Mouse (Mus musculus) midbrain, postnatal 0 days (tissue): ENCODE measurements around the gene Amhr2. TPM values are rescaled to one million over a fixed set of nuclear protein-coding genes. Genes with fewer than 3 reads are reported as not detected.

Experiments used
- ATAC-seq: fragments of 200-750 bp; cut with Nextera tagmentation; 2 replicates; pipeline ENCODE4 v1.8.0; 2017; ENCODE audit warnings: moderate number of reproducible peaks, mild to moderate bottlenecking, moderate TSS enrichment, moderate library complexity; ENCODE audit not compliant: low FRiP score
- DNase-seq: peaks from one replicate; pipeline ENCODE4 v3.0.0-alpha.2; 2015; ENCODE audit warnings: low spot score
- H3K27ac ChIP-seq: fragments of 300-500 bp; sonication (generic); 2 replicates; pipeline ENCODE4 v1.5.1; 2014; ENCODE audit warnings: low read depth, mild to moderate bottlenecking, low read length, mixed read lengths
- H3K27me3 ChIP-seq: fragments of 300-500 bp; sonication (generic); 2 replicates; pipeline ENCODE4 v1.6.1; 2014; ENCODE audit warnings: low read length, control low read depth, mixed read lengths; ENCODE audit not compliant: insufficient read depth
- H3K36me3 ChIP-seq: fragments of 300-500 bp; sonication (generic); 2 replicates; pipeline ENCODE4 v1.6.1; 2014; ENCODE audit warnings: low read length, control low read depth, mixed read lengths; ENCODE audit not compliant: insufficient read depth
- H3K4me1 ChIP-seq: fragments of 300-500 bp; sonication (generic); 2 replicates; pipeline ENCODE4 v1.6.1; 2014; ENCODE audit warnings: mild to moderate bottlenecking, control low read depth, antibody characterized with exemption, low read length, mixed read lengths; ENCODE audit not compliant: insufficient read depth
- H3K4me2 ChIP-seq: fragments of 300-500 bp; sonication (generic); 2 replicates; pipeline ENCODE4 v1.6.1; 2014; ENCODE audit warnings: low read depth, mild to moderate bottlenecking, low read length, mixed read lengths; ENCODE audit not compliant: poor library complexity, severe bottlenecking
- H3K4me3 ChIP-seq: fragments of 300-500 bp; sonication (generic); 2 replicates; pipeline ENCODE4 v1.5.1; 2014; ENCODE audit warnings: low read depth, mild to moderate bottlenecking, low read length, moderate library complexity
- H3K9ac ChIP-seq: fragments of 300-500 bp; sonication (generic); replicated peaks from 2 replicates; pipeline ENCODE4 v1.6.1; 2014; ENCODE audit warnings: mild to moderate bottlenecking, low read length, moderate library complexity, mixed read lengths; ENCODE audit not compliant: poor library complexity, severe bottlenecking
- H3K9me3 ChIP-seq: fragments of 300-500 bp; sonication (generic); 2 replicates; pipeline ENCODE4 v1.6.1; 2016; ENCODE audit warnings: low read length, control low read depth
- CTCF ChIP-seq: IDR thresholded peaks from 2 replicates; pipeline ENCODE4 v1.5.1; 2016; ENCODE audit warnings: antibody characterized with exemption, mild to moderate bottlenecking
- WGBS: fragments of 180-500 bp; shearing (Covaris S2); extraction: QIAGEN DNeasy Blood & Tissue Kit; methylation state at CpG from one replicate; pipeline ENCODE4 v1.1.7; 2014; 5-methylcytosine and 5-hydroxymethylcytosine counted together
- polyA plus RNA-seq: library from polyadenylated mRNA; unstranded; fragments of >200 nt; fragmentation: Nextera tagmentation; extraction: Ambion mirVana; gene quantifications from 2 replicates; pipeline ENCODE4 v1.2.1, GENCODE M21; 2015
- total RNA-seq: library from RNA; depleted of rRNA; stranded (reverse); fragments of >200 nt; gene quantifications from 2 replicates; pipeline ENCODE4 v1.2.3, GENCODE M21; 2014; rRNA removed

Amhr2 gene
- total and polyA plus RNA-seq, 2 experiments from 2014 or later: 0.38 to 0.60 TPM

DNA sequence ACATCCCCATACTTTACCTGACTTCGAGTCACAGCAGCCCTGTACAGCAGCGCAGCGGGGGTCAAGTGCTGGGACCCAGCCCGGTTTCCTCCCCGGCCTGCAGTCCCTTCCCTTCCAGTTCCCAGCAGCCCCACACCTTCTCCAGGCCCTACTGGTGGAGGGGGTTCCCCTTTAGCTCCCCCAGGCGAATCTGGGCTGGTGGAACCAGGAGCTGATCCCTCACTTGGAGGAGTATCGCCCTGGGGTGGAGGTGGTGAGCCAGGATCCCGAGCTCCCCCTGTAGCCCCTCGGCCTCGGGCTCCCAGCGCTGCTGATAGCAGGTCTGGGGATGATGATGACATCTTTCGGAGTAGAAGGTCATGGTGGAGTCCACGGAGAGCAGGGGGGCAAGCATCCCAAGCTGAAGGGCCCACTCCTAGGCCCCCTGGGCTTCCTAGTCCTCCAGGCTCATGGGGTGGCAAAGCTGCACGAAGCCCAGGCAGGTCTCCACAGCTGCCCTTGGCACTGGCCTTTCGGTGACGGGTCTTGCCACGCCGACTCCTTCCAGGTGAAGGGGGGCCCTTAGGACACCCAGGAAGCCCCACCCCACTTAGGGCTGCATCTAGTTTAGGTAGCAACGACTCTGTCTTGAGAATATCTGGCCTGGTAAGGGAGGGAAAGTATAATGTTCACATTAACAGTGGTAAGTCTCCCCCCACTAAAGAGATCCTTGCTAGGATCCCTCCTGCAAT lies 56.1 kb downstream of the Amhr2 start:
- Histone ChIP-seq H3K27ac (no peak overlapping the region), H3K9ac (no peak overlapping the region), H3K4me2 (no peak overlapping the region), H3K4me3 (no peak overlapping the region), H3K27me3 (no peaks in the 10 kb centered on the region), H3K4me1 (no peaks in the 10 kb centered on the region), H3K36me3 (peaks cover 65% of the 10 kb centered on the region), H3K9me3 (no peaks in the 10 kb centered on the region)
- 84% methylated on average over 19 of the region's 19 CpGs for WGBS
- ATAC-seq (peak; percentile 8; the same call in 1 of the 2 replicates), DNase-seq (no peak)
- no peak for TF ChIP-seq CTCF

GRCm38 (mm10) chr15:102502254-102502840 lies 57.2 kb downstream of the Amhr2 start:
- 69% methylated on average over 9 of the region's 9 CpGs for whole genome bisulfite sequencing
- no peak for ATAC-seq
- DNase-seq: no peak

GRCm38 (mm10) chr15:102503447-102503846 lies 58.3 kb downstream of the Amhr2 start, which contains the start of gene Gm10337:
Gene Gm10337 (plus strand): TSS chr15:102503722.
- no peak for DNase-seq
- WGBS: 100% methylated on average over 1 of the region's 1 CpGs

More at GRCm38 (mm10) chr15:102502254-102502840, 57.2 kb downstream of the Amhr2 start:
- no peak overlapping the region for H3K27ac ChIP-seq
- H3K27me3 ChIP-seq: no peaks in the 10 kb centered on the region
- no peaks in the 10 kb centered on the region for H3K9me3 ChIP-seq
- no peak overlapping the region for H3K4me2 ChIP-seq
- H3K4me3 ChIP-seq: no peak overlapping the region
- no peaks in the 10 kb centered on the region for H3K4me1 ChIP-seq
- H3K9ac ChIP-seq: no peak overlapping the region
- H3K36me3 ChIP-seq: peaks cover 65% of the 10 kb centered on the region
- TF ChIP-seq CTCF: no peak

More at GRCm38 (mm10) chr15:102503447-102503846, 58.3 kb downstream of the Amhr2 start, which contains the start of gene Gm10337:
- Histone ChIP-seq H3K9me3 (no peaks in the 10 kb centered on the region), H3K4me1 (no peaks in the 10 kb centered on the region), H3K9ac (no peak within 1 kb of the TSS), H3K36me3 (peaks cover 69% of the 10 kb centered on the region), H3K4me2 (no peak within 1 kb of the TSS), H3K4me3 (no peak within 1 kb of the TSS), H3K27ac (no peak within 1 kb of the TSS), H3K27me3 (no peaks in the 10 kb centered on the region)
- TF ChIP-seq CTCF: no peak
- ATAC-seq: no peak

Other genes with a start within 250 kb of the Amhr2 start
- 42.9 and 57.7 TPM in 2 replicates for gene Zfp740, start 242.1 kb upstream of the Amhr2 start, total RNA-seq
- gene Zfp740, start 242.1 kb upstream of the Amhr2 start, polyA plus RNA-seq: 25.1 and 27.6 TPM in 2 replicates
- 30.3 and 47.5 TPM in 2 replicates for gene Csad, start 240.6 kb upstream of the Amhr2 start, total RNA-seq
- 32.8 and 34.6 TPM in 2 replicates for gene Csad, start 240.6 kb upstream of the Amhr2 start, polyA plus RNA-seq
- 0.88 and 1.5 TPM in 2 replicates for gene Itgb7, start 213.4 kb upstream of the Amhr2 start, total RNA-seq
- gene Itgb7, start 213.4 kb upstream of the Amhr2 start, polyA plus RNA-seq: 1.1 and 1.2 TPM in 2 replicates
- 4.4 and 12.6 TPM in 2 replicates for gene Rarg, start 187.8 kb upstream of the Amhr2 start, total RNA-seq
- 3.9 and 4.2 TPM in 2 replicates for gene Rarg, start 187.8 kb upstream of the Amhr2 start, polyA plus RNA-seq
- not detected in 2 replicates for gene Gm9918, start 174.8 kb upstream of the Amhr2 start, total RNA-seq
- gene Gm9918, start 174.8 kb upstream of the Amhr2 start, polyA plus RNA-seq: not detected in 2 replicates
- 43.3 and 59.3 TPM in 2 replicates for gene Mfsd5, start 165.9 kb upstream of the Amhr2 start, total RNA-seq
- 63.5 and 67.3 TPM in 2 replicates for gene Mfsd5, start 165.9 kb upstream of the Amhr2 start, polyA plus RNA-seq
- 2.7 and 4.5 TPM in 2 replicates for gene Espl1, start 149.1 kb upstream of the Amhr2 start, total RNA-seq
- 1.7 and 2.7 TPM in 2 replicates for gene Espl1, start 149.1 kb upstream of the Amhr2 start, polyA plus RNA-seq
- gene Pfdn5, start 119.3 kb upstream of the Amhr2 start, total RNA-seq: 145 and 153 TPM in 2 replicates
- gene Pfdn5, start 119.3 kb upstream of the Amhr2 start, polyA plus RNA-seq: 525 and 567 TPM in 2 replicates
- 63.1 and 69.1 TPM in 2 replicates for gene Myg1, start 113.7 kb upstream of the Amhr2 start, total RNA-seq
- gene Myg1, start 113.7 kb upstream of the Amhr2 start, polyA plus RNA-seq: 83.2 and 87.1 TPM in 2 replicates
- 21.8 and 31.1 TPM in 2 replicates for gene Aaas, start 94.6 kb upstream of the Amhr2 start, total RNA-seq
- 30.1 and 32.8 TPM in 2 replicates for gene Aaas, start 94.6 kb upstream of the Amhr2 start, polyA plus RNA-seq
- gene Sp7, start 78.2 kb upstream of the Amhr2 start, total RNA-seq: 0.47 and 0.60 TPM in 2 replicates
- 0.10 and 0.31 TPM in 2 replicates for gene Sp7, start 78.2 kb upstream of the Amhr2 start, polyA plus RNA-seq
- gene Sp1, start 39.2 kb upstream of the Amhr2 start, total RNA-seq: 20.9 and 25.6 TPM in 2 replicates
- 2.2 and 2.8 TPM in 2 replicates for gene Sp1, start 39.2 kb upstream of the Amhr2 start, polyA plus RNA-seq
- gene Prr13, start 13.7 kb downstream of the Amhr2 start, total RNA-seq: 23.1 and 23.2 TPM in 2 replicates
- 93.5 and 99.1 TPM in 2 replicates for gene Prr13, start 13.7 kb downstream of the Amhr2 start, polyA plus RNA-seq
- gene Pcbp2, start 25.2 kb downstream of the Amhr2 start, total RNA-seq: 150 and 181 TPM in 2 replicates
- 90.3 and 103 TPM in 2 replicates for gene Pcbp2, start 25.2 kb downstream of the Amhr2 start, polyA plus RNA-seq
- gene Gm10337, start 58.4 kb downstream of the Amhr2 start, total RNA-seq: not detected in 2 replicates
- gene Gm10337, start 58.4 kb downstream of the Amhr2 start, polyA plus RNA-seq: 15.9 and 18.2 TPM in 2 replicates
- 73.3 and 82.1 TPM in 2 replicates for gene Map3k12, start 71.7 kb downstream of the Amhr2 start, total RNA-seq
- 49.7 and 50.1 TPM in 2 replicates for gene Map3k12, start 71.7 kb downstream of the Amhr2 start, polyA plus RNA-seq
- 78.4 and 96.9 TPM in 2 replicates for gene Tarbp2, start 72.8 kb downstream of the Amhr2 start, total RNA-seq
- gene Tarbp2, start 72.8 kb downstream of the Amhr2 start, polyA plus RNA-seq: 107 and 116 TPM in 2 replicates
- gene Npff, start 79.6 kb downstream of the Amhr2 start, total RNA-seq: 2.6 and 2.7 TPM in 2 replicates
- 0.99 and 1.3 TPM in 2 replicates for gene Npff, start 79.6 kb downstream of the Amhr2 start, polyA plus RNA-seq
- not detected in 2 replicates for gene Gm28047, start 179.7 kb downstream of the Amhr2 start, total RNA-seq
- not detected in 2 replicates for gene Gm28047, start 179.7 kb downstream of the Amhr2 start, polyA plus RNA-seq
- 16.8 and 18.6 TPM in 2 replicates for gene Atf7, start 180.1 kb downstream of the Amhr2 start, total RNA-seq
- 7.5 and 10.9 TPM in 2 replicates for gene Atf7, start 180.1 kb downstream of the Amhr2 start, polyA plus RNA-seq
- gene Atp5g2, start 227.0 kb downstream of the Amhr2 start, total RNA-seq: 187 and 348 TPM in 2 replicates
- gene Atp5g2, start 227.0 kb downstream of the Amhr2 start, polyA plus RNA-seq: 54.4 and 76.5 TPM in 2 replicates